Mouse (Mus musculus) G1E (cell line): Measurements from ENCODE around the gene Senp8. TPM values are rescaled to one million over a fixed set of nuclear protein-coding genes. Genes with fewer than 3 reads are reported as not detected.

Source experiments
- ATAC-seq: 2 replicates; pipeline ENCODE4 v1.8.0; 2016; ENCODE audit warnings: mild to moderate bottlenecking; ENCODE audit not compliant: insufficient number of reproducible peaks, poor library complexity, low FRiP score, severe bottlenecking; ENCODE audit errors: extremely low read depth
- DNase-seq: peaks from one replicate; pipeline ENCODE4 v3.0.0; 2012; ENCODE audit warnings: low spot score
- H3K27me3 ChIP-seq: 2 replicates; pipeline ENCODE4 v1.6.1; 2012; ENCODE audit warnings: mild to moderate bottlenecking, low read length, inconsistent platforms; ENCODE audit not compliant: insufficient read depth
- H3K36me3 ChIP-seq: replicated peaks from 2 replicates; pipeline ENCODE3; 2012; ENCODE audit warnings: mild to moderate bottlenecking, inconsistent platforms
- H3K4me1 ChIP-seq: 2 replicates; pipeline ENCODE4 v1.6.1; 2012; ENCODE audit warnings: low read depth, low read length, inconsistent platforms, mixed read lengths; ENCODE audit not compliant: insufficient read depth
- H3K4me3 ChIP-seq: 2 replicates; pipeline ENCODE4 v1.5.1; 2012; ENCODE audit warnings: low read depth, mild to moderate bottlenecking, inconsistent platforms, low read length, moderate library complexity, mixed read lengths
- H3K9me3 ChIP-seq: replicated peaks from 2 replicates; pipeline ENCODE4 v1.6.1; 2012; ENCODE audit warnings: inconsistent platforms
- CTCF ChIP-seq: IDR thresholded peaks from 2 replicates; pipeline ENCODE4 v1.5.1; 2012; ENCODE audit warnings: low read depth, low read length, inconsistent platforms, mixed read lengths
- GATA1 ChIP-seq: IDR thresholded peaks from 2 replicates; pipeline ENCODE4 v1.6.1; 2012; ENCODE audit warnings: borderline replicate concordance, low read length, inconsistent platforms, mixed read lengths
- GATA2 ChIP-seq: IDR thresholded peaks from 2 replicates; pipeline ENCODE4 v1.6.1; 2012; ENCODE audit warnings: low read depth, low read length, inconsistent platforms, borderline replicate concordance
- POLR2AphosphoS5 ChIP-seq: IDR thresholded peaks from 2 replicates; pipeline ENCODE4 v1.6.1; 2012; ENCODE audit warnings: low read depth, low read length, inconsistent platforms; ENCODE audit not compliant: insufficient replicate concordance
- TAL1 ChIP-seq: conservative IDR thresholded peaks from 2 replicates; pipeline ENCODE4 v1.6.1; 2012; ENCODE audit warnings: low read depth, low read length, inconsistent platforms, mixed read lengths
- polyA plus RNA-seq: library from polyadenylated mRNA; stranded (reverse); fragments of >175 nt; gene quantifications from 2 replicates; pipeline ENCODE4 v1.2.3, GENCODE M21; 2012
- total RNA-seq, 2 experiments: library from RNA; stranded (forward) in 1 of 2; stranded (reverse) in 1 of 2; fragments of 200-1000 nt in 1 of 2; fragments of >200 nt in 1 of 2; fragmentation: Nextera tagmentation in 1 of 2; gene quantifications; 2 replicates each; pipeline ENCODE4 v1.2.3; 2014 to 2017

Senp8 gene
- total and polyA plus RNA-seq, 3 experiments: 0.33 to 27.1 (median 15.0) TPM

- Histone ChIP-seq H3K27me3 (peaks cover 31% of the 10 kb centered on the region), H3K36me3 (no peaks in the 10 kb centered on the region), H3K9me3 (no peaks in the 10 kb centered on the region), H3K4me3 (no peak overlapping the region), H3K4me1 (no peaks in the 10 kb centered on the region)
- ATAC-seq: no peak
- TF ChIP-seq TAL1 (no peak), GATA1 (no peak), GATA2 (no peak), POLR2AphosphoS5 (no peak), CTCF (no peak)
- DNase-seq: no peak
Observed at GRCm38 (mm10) chr9:59716275-59716898, 34.1 kb downstream of the Senp8 start.

- DNase-seq (no peak), ATAC-seq (no peak)
- Histone ChIP-seq H3K36me3 (no peaks in the 10 kb centered on the region), H3K9me3 (no peaks in the 10 kb centered on the region), H3K27me3 (peaks cover 44% of the 10 kb centered on the region), H3K4me1 (peaks cover 7% of the 10 kb centered on the region; the same call in 1 of the 2 replicates), H3K4me3 (no peak overlapping the region)
- TF ChIP-seq GATA2 (no peak), CTCF (no peak), POLR2AphosphoS5 (no peak), GATA1 (no peak), TAL1 (no peak)
Observed at GRCm38 (mm10) chr9:59709225-59709624, 41.3 kb downstream of the Senp8 start.

DNA sequence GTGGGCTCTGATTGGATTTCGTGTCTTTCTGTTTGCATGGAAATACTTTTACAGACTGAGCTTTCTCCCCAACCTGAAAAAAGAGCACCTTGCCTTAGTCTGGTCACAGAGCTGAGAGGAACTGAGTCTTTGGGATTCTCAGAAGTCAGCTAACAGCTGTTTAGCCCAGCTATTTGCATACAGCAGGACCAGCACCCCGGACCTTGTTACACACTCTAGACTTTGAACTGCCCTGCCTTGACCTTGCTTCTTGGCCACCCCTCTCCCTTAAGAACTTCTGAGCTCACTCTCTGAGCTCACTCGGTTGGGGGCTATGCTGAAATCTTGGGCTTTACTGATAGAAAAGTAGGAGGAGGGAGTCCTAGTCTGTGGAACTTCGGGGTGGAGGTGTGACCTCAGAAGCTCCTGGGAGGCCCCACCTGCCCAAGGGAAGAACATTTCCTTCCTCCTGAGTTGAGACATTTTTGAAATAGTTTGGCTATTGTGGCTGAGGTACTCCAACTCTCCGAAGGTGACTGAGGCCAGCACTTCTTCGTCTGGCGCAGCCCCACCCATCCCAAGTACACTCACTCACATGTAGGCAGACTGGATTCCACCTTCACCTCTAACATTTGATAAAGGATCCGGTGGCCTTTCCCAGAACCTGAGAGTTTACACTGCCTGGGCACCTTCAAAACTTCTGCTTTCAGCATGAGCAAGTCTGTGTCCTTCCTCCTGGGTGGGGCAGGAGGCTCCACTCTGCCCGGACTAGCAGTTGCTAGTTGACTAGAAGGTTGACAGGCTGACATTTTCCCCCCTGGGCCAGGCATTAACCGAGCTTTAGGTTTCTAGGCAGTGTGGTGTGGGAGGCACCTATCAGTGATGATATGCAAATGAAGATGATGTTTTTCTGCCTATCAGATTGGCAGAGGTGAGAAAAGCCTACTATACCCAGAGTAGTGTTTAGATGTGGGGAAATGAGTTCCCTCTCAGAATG lies 43.4 kb downstream of the Senp8 start:
- H3K4me3 ChIP-seq: no peak overlapping the region
- H3K9me3 ChIP-seq: no peaks in the 10 kb centered on the region
- peaks cover 47% of the 10 kb centered on the region for H3K27me3 ChIP-seq
- ATAC-seq: no peak
- DNase-seq: no peak
- TF ChIP-seq GATA1 (no peak), POLR2AphosphoS5 (no peak)
- peaks cover 7% of the 10 kb centered on the region; the same call in 1 of the 2 replicates for H3K4me1 ChIP-seq
- H3K36me3 ChIP-seq: no peaks in the 10 kb centered on the region

- no peak for TF ChIP-seq GATA1
- TF ChIP-seq CTCF: no peak
- TF ChIP-seq TAL1: no peak
- TF ChIP-seq GATA2: no peak
- TF ChIP-seq POLR2AphosphoS5: no peak
- Histone ChIP-seq H3K4me3 (no peak overlapping the region), H3K36me3 (no peaks in the 10 kb centered on the region), H3K27me3 (peaks cover 53% of the 10 kb centered on the region), H3K9me3 (no peaks in the 10 kb centered on the region), H3K4me1 (peaks cover 7% of the 10 kb centered on the region; the same call in 1 of the 2 replicates)
- ATAC-seq: no peak
- no peak for DNase-seq
Observed at GRCm38 (mm10) chr9:59703099-59703498, 47.4 kb downstream of the Senp8 start.

- peaks cover 61% of the 10 kb centered on the region for H3K27me3 ChIP-seq
- H3K9me3 ChIP-seq: no peaks in the 10 kb centered on the region
- no peaks in the 10 kb centered on the region for H3K4me1 ChIP-seq
- no peaks in the 10 kb centered on the region for H3K36me3 ChIP-seq
- ATAC-seq: no peak
- no peak overlapping the region for H3K4me3 ChIP-seq
- TF ChIP-seq POLR2AphosphoS5 (no peak), GATA1 (no peak), CTCF (no peak), TAL1 (no peak), GATA2 (no peak)
- no peak for DNase-seq
Observed at GRCm38 (mm10) chr9:59701094-59701493, 49.4 kb downstream of the Senp8 start.

DNA sequence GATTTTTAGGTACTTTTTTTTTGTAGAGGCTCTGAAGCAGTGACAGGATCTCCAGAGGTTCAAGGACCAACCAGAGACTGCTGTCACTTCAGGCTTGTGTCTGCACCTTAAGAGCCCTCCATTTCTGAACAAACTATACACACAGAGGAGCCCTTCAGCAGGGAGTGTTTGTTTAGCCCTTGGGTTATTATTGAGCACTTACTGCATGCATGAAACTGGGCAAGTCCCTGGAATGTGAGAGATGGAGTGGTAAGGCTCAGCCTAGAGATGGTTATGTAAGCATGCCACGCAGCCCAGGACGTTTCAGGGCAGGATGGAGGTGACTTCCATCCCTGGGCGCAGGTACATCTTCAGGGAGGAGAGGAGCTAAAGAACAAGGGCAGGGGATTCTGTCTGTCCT lies 54.1 kb downstream of the Senp8 start:
- Histone ChIP-seq H3K27me3 (peaks cover 75% of the 10 kb centered on the region), H3K36me3 (no peaks in the 10 kb centered on the region), H3K9me3 (no peaks in the 10 kb centered on the region), H3K4me1 (no peaks in the 10 kb centered on the region), H3K4me3 (no peak overlapping the region)
- TF ChIP-seq CTCF (no peak), TAL1 (no peak), GATA2 (no peak), GATA1 (no peak), POLR2AphosphoS5 (no peak)
- no peak for DNase-seq
- ATAC-seq: no peak

DNA sequence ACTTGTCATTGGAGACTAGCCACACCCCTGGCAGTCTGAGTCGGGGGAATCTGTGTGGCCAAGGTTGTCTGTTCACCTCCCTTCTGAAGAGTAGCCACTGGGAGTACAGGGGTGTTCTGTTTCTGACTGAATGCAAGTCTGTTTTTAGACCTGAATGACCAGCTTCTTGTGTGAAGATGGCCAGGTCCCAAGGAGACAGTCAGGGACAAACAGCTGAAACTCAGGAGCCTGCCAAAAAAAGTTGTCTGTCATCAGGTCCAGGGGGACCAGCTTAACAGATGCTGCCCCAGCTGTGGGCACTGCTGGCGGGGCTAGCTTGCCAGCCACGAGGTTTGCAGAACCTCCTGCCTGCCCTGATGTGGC lies 55.1 kb downstream of the Senp8 start:
- no peak for DNase-seq
- no peaks in the 10 kb centered on the region for H3K9me3 ChIP-seq
- H3K27me3 ChIP-seq: peaks cover 69% of the 10 kb centered on the region
- H3K36me3 ChIP-seq: no peaks in the 10 kb centered on the region
- no peak for ATAC-seq
- H3K4me3 ChIP-seq: no peak overlapping the region
- no peak for TF ChIP-seq CTCF
- TF ChIP-seq GATA1: no peak
- TF ChIP-seq POLR2AphosphoS5: no peak
- no peak for TF ChIP-seq TAL1
- no peak for TF ChIP-seq GATA2
- H3K4me1 ChIP-seq: no peaks in the 10 kb centered on the region
